Mouse (Mus musculus) intestine, embryonic 14.5 days (tissue): ENCODE measurements around the gene Tmem222. TPM values are rescaled to one million over a fixed set of nuclear protein-coding genes. Genes with fewer than 3 reads are reported as not detected.

ENCODE experiments used
- ATAC-seq: fragments of 200-750 bp; cut with Nextera tagmentation; replicated peaks from 2 replicates; pipeline ENCODE4 v1.8.0; 2017; ENCODE audit warnings: low read depth, moderate number of reproducible peaks, moderate TSS enrichment, moderate library complexity; ENCODE audit not compliant: low FRiP score, low TSS enrichment
- DNase-seq: peaks from one replicate; pipeline ENCODE4 v3.0.0-alpha.2; 2018; ENCODE audit warnings: low spot score
- H3K27ac ChIP-seq: fragments of 300-500 bp; sonication (generic); 2 replicates; pipeline ENCODE4 v1.5.1; 2014; ENCODE audit warnings: low read depth, mild to moderate bottlenecking, control low read depth
- H3K27me3 ChIP-seq: fragments of 300-500 bp; sonication (generic); replicated peaks from 2 replicates; pipeline ENCODE4 v1.6.1; 2014; ENCODE audit warnings: low read length, control low read depth; ENCODE audit not compliant: control insufficient read depth, insufficient read depth
- H3K36me3 ChIP-seq: fragments of 300-500 bp; sonication (generic); 2 replicates; pipeline ENCODE4 v1.6.1; 2014; ENCODE audit warnings: low read length, control low read depth; ENCODE audit not compliant: control insufficient read depth, insufficient read depth
- H3K4me1 ChIP-seq: fragments of 300-500 bp; sonication (generic); replicated peaks from 2 replicates; pipeline ENCODE4 v1.6.1; 2014; ENCODE audit warnings: low read length, control low read depth, mixed read lengths; ENCODE audit not compliant: control insufficient read depth, insufficient read depth
- H3K4me2 ChIP-seq: fragments of 300-500 bp; sonication (generic); 2 replicates; pipeline ENCODE4 v1.6.1; 2014; ENCODE audit warnings: low read length
- H3K4me3 ChIP-seq: fragments of 300-500 bp; sonication (generic); 2 replicates; pipeline ENCODE4 v1.5.1; 2014; ENCODE audit warnings: low read depth, low read length, control low read depth, mixed read lengths
- H3K9ac ChIP-seq: fragments of 300-500 bp; sonication (generic); 2 replicates; pipeline ENCODE4 v1.6.1; 2014; ENCODE audit warnings: mild to moderate bottlenecking, low read length
- H3K9me3 ChIP-seq: fragments of 300-500 bp; sonication (generic); 2 replicates; pipeline ENCODE4 v1.6.1; 2016; ENCODE audit warnings: low read length, control low read depth; ENCODE audit not compliant: control insufficient read depth
- WGBS: fragments of 180-500 bp; shearing (Covaris S2); extraction: QIAGEN DNeasy Blood & Tissue Kit; methylation state at CpG from one replicate; pipeline ENCODE4 v1.1.7; 2014; 5-methylcytosine and 5-hydroxymethylcytosine counted together
- polyA plus RNA-seq: library from polyadenylated mRNA; unstranded; fragments of >200 nt; fragmentation: Nextera tagmentation; extraction: Ambion mirVana; gene quantifications from 2 replicates; pipeline ENCODE4 v1.2.1, GENCODE M21; 2014

Tmem222 gene
- polyA plus RNA-seq, 1 experiment from 2014 or later = 84.6 TPM

- H3K4me3 ChIP-seq = no peak overlapping the region
- H3K27me3 ChIP-seq = no peaks in the 10 kb centered on the region
- 28% methylated on average over 24 of the region's 24 CpGs for WGBS
- ATAC-seq = peak; percentile 36
- peak; percentile 53 for DNase-seq
- no peaks in the 10 kb centered on the region for H3K9me3 ChIP-seq
- H3K4me1 ChIP-seq = peaks cover 13% of the 10 kb centered on the region
- no peak overlapping the region for H3K4me2 ChIP-seq
- peak overlapping the region; percentile 36; the same call in 1 of the 2 replicates for H3K27ac ChIP-seq
- H3K9ac ChIP-seq = no peak overlapping the region
- H3K36me3 ChIP-seq = peaks cover 27% of the 10 kb centered on the region
These were observed 15.6 kb upstream of the Tmem222 start for GRCm38 (mm10) chr4:133292901-133293843.

GRCm38 (mm10) chr4:133292405-133292804 is 14.8 kb upstream of the Tmem222 start:
- H3K36me3 ChIP-seq = peaks cover 27% of the 10 kb centered on the region
- H3K27ac ChIP-seq = 0 out of 2 replicates have a peak overlapping the region, but pooled peaks have one; percentile 18
- H3K9me3 ChIP-seq = no peaks in the 10 kb centered on the region
- H3K9ac ChIP-seq = no peak overlapping the region
- 80% methylated on average over 4 of the region's 4 CpGs for WGBS
- H3K4me1 ChIP-seq = peaks cover 11% of the 10 kb centered on the region
- no peak for ATAC-seq
- no peak overlapping the region for H3K4me3 ChIP-seq
- H3K27me3 ChIP-seq = no peaks in the 10 kb centered on the region
- H3K4me2 ChIP-seq = no peak overlapping the region
- no peak for DNase-seq

- H3K36me3 ChIP-seq = peaks cover 18% of the 10 kb centered on the region
- DNase-seq = no peak
- no peak overlapping the region for H3K4me2 ChIP-seq
- H3K27me3 ChIP-seq = no peaks in the 10 kb centered on the region
- no peak for ATAC-seq
- H3K27ac ChIP-seq = no peak overlapping the region
- H3K4me1 ChIP-seq = peaks cover 11% of the 10 kb centered on the region
- H3K4me3 ChIP-seq = no peak overlapping the region
- no peaks in the 10 kb centered on the region for H3K9me3 ChIP-seq
- H3K9ac ChIP-seq = no peak overlapping the region
- 92% methylated on average over 1 of the region's 1 CpGs for WGBS
These were observed 13.7 kb upstream of the Tmem222 start for GRCm38 (mm10) chr4:133291255-133291654.

DNA sequence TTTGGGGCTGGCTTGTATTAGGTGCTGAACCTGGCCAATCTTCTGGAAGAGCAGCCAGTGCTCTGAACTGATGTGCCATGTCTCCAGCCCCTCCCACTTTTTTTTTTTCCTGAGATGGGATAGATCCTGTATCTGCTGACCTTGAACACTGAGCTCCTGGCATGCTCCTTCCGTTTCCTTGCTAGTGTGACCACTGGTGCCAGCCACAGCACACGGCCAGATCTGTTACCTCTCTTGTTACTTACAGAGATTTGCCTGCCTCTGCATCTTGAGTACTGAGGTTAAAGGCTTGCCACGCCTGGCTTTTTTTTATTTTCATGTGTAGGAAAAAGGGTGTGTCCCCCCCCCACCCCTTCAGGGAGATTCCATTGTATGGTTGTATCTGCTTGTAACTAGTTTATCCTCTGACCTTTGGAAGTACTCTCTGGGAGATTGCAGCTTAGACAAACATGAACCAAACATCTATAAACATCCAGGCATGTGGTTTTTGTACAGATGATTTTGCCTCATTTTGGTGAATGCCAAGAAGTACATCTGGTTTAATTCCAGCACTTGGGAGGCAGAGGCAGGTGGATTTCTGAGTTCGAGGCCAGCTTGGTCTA is 9.0 kb upstream of the Tmem222 start:
- DNase-seq (no peak), ATAC-seq (no peak)
- no peak overlapping the region for H3K4me3 ChIP-seq
- no peaks in the 10 kb centered on the region for H3K36me3 ChIP-seq
- no peaks in the 10 kb centered on the region for H3K27me3 ChIP-seq
- WGBS = 82% methylated on average over 4 of the region's 4 CpGs
- no peak overlapping the region for H3K27ac ChIP-seq
- H3K9ac ChIP-seq = no peak overlapping the region
- H3K9me3 ChIP-seq = no peaks in the 10 kb centered on the region
- peaks cover 13% of the 10 kb centered on the region for H3K4me1 ChIP-seq
- H3K4me2 ChIP-seq = no peak overlapping the region

DNA sequence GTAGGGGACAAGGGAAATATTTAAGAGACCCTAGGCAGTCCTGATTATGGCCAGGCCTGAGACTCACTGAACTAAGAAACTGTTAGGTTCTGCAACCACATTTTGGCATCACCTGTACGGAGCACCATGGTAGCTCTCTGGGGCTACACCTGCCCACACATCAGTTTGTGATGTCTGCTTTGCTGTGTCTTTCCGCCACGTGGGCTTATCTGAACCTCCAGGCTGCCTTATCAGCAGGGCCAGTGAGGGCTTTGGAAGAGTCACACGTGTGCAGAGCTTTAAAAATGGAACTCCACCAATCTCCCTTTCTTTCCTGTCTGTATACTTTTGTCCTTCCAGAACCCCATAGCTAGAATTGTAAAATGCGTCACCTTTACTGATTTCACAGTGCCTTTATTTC is 8.4 kb upstream of the Tmem222 start:
- H3K36me3 ChIP-seq = no peaks in the 10 kb centered on the region
- no peaks in the 10 kb centered on the region for H3K9me3 ChIP-seq
- ATAC-seq (no peak), DNase-seq (no peak)
- 69% methylated on average over 5 of the region's 5 CpGs for WGBS
- no peaks in the 10 kb centered on the region for H3K27me3 ChIP-seq
- H3K27ac ChIP-seq = no peak overlapping the region
- peaks cover 15% of the 10 kb centered on the region for H3K4me1 ChIP-seq
- no peak overlapping the region for H3K9ac ChIP-seq
- H3K4me3 ChIP-seq = no peak overlapping the region
- no peak overlapping the region for H3K4me2 ChIP-seq

DNA sequence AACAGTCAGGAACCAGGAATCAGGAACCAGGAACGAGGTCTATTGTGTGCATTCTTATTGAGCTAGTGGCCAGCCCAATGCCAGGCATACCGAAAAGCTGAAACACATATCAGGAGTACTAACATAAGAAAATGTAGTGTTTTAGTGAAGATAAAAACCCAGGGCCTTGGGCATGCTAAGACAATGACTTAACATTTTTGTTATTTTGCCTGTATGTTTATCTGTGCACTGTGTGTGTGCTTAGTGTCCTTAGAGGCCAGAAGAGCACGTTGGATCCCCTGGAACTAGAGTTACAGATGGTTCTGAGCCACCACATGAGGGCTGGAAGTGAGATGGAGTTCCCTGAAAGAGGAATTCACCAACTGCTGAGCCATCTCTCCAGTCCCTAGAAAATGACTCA is 7.7 kb upstream of the Tmem222 start:
- no peak for ATAC-seq
- H3K27me3 ChIP-seq = no peaks in the 10 kb centered on the region
- H3K4me1 ChIP-seq = peaks cover 15% of the 10 kb centered on the region
- no peak overlapping the region for H3K4me3 ChIP-seq
- 74% methylated on average over 3 of the region's 3 CpGs for WGBS
- H3K9ac ChIP-seq = no peak overlapping the region
- H3K9me3 ChIP-seq = no peaks in the 10 kb centered on the region
- H3K36me3 ChIP-seq = no peaks in the 10 kb centered on the region
- H3K4me2 ChIP-seq = no peak overlapping the region
- no peak for DNase-seq
- no peak overlapping the region for H3K27ac ChIP-seq

DNA sequence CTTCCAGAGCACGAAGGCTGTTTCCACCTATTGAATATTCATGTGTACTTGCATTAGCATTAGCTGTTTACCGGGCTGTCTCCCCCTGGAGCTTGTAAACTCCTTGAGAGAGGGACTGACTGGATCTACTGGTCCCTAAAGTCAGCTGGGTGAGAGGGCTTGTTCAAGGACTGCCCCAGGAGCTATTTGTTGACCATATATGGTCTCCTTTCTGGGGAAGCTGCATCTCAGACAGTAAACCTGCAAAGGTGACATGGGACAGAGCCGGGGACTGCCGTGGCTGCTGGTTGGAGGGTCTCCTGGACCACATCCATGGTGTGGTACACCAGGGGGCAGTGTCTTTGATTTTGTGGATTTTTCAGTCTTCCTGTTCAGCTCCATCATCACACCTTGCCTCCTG is 5.1 kb upstream of the Tmem222 start:
- DNase-seq = no peak
- no peak overlapping the region for H3K9ac ChIP-seq
- H3K9me3 ChIP-seq = no peaks in the 10 kb centered on the region
- no peak overlapping the region for H3K4me3 ChIP-seq
- H3K4me2 ChIP-seq = no peak overlapping the region
- 20% methylated on average over 4 of the region's 4 CpGs for WGBS
- H3K27me3 ChIP-seq = no peaks in the 10 kb centered on the region
- no peaks in the 10 kb centered on the region for H3K36me3 ChIP-seq
- no peak for ATAC-seq
- H3K27ac ChIP-seq = peak overlapping the region; percentile 82
- H3K4me1 ChIP-seq = peaks cover 22% of the 10 kb centered on the region

- Histone ChIP-seq H3K4me1 (peaks cover 22% of the 10 kb centered on the region), H3K36me3 (no peaks in the 10 kb centered on the region), H3K4me2 (0 out of 2 replicates have a peak overlapping the region, but pooled peaks have one; percentile 2), H3K27ac (peak overlapping the region; percentile 82), H3K4me3 (no peak overlapping the region), H3K27me3 (no peaks in the 10 kb centered on the region), H3K9me3 (no peaks in the 10 kb centered on the region), H3K9ac (no peak overlapping the region; the same call in 1 of the 2 replicates)
- WGBS = 20% methylated on average over 5 of the region's 5 CpGs
- peak; percentile 58 for DNase-seq
- no peak for ATAC-seq
These were observed 4.4 kb upstream of the Tmem222 start for GRCm38 (mm10) chr4:133281951-133282481.
